Mouse (Mus musculus): ENCODE results near the gene Gm21970. TPM values are rescaled to one million over a fixed set of nuclear protein-coding genes. Genes with fewer than 3 reads are reported as not detected.

Gm21970 gene
- polyA plus RNA-seq (2012; rRNA removed): 0.03 TPM in 1 of 2 replicates, not detected in the other

DNA sequence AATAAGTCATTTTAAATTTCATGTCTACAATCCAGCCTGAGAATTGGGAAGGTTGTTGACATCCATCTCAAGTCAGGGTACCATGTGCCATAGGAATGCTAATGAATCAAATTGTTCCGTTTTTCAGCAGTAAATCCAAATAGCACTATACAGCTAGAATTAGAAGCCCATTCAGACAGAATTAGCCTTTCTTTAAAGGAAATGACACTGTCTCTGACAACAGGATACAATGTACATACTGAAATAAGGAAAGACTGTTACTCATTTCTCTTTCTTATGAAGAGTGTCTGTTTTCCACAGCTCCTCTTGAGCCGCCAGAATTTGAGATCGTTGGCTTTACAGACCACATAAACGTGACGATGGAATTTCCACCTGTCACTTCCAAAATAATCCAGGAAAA is at the start of gene Gm21970:
Gene Gm21970, plus strand, starts transcription at position 301 of the 400 bp plus-strand sequence.

DNA sequence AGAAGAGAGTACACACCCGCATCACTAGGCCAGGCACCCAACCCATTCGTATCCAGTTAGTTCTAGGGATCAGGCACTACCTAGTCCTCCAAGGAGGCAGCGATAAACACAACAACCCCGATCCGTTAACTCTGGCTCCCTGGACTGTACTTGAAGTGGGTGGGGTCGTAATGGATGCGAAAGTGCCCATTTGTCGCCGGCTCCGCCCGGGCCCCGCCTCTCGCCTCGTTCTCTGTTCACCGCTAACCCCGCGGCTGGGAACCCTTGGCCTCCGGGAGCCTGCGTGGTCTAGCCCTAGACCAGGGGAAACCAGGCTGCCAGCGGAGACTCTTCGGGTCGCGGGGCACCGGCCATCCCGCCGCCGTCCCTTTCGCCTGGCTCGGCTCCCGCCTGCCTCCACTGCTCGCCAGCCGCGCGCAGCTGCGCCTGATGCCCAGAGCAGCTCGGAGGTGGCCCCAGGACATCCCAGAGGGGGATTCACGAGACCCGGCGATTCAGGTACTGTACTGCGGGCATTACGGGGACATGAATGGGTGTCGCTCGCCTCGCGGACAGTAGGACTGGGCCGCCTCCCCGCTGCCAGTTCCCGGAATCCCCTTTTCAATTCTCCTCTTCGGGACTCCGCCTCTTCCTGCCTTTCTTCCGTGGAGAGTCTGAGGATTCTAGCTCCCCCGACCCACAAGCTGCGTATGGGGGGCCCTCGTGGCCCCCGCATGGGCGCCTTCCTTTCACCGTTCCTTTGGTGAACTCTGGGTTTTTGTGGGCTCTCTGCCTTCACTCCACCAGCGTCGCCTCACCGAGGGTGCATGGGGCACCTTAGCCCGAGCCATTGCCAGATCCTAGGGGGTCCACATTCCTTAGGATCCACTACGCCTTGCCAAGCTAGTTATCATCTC is 18.7 kb upstream of the Gm21970 start, which contains the start of gene Ifnar2:
Gene Ifnar2, plus strand, starts transcription at position 207 of the 896 bp plus-strand sequence.

DNA sequence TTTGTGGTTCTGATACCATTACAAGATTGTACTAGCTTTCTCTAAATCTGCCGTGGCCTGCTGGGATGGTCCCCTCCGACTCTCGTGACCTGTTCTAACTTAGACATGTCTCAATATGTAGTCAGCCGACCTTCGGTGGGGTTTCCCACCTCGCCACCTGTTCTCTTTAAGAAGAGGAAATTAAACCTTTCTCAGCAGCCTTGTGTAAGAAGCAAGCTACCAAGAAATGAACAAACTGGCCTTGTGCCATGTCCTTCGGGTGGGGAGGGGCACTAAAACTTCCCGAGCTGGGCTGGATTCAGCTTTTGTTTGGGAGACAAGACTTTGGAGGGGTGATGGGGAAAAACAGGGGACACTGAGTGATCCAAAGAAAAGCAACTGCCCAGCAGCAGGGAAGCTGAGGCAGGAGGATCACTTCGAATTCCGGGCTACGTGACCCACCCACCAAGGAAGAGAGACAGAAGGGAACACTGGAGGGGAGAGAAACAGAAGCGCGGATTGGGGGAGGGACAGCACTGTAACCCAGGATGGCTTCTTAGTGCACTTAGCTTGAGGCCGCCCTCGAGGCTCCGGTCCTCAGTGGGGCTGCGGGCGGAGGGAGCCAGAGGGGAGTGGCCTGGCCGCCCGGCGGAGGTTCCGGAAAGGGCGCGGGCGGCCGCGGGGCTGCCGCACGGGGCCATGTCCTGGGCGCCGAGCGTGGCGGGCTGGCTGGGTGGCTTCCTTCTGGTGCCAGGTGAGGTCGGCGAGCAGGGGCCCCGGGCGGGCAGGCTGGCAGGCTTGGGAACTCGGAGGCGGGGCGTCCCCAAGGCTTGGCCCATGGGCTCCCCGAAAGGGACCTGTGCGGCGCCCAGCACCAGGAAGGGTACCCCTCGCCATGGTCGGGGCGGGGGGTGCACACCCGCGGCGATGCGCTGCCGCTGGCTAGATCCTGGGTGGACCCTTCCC is 14.4 kb downstream of the Gm21970 start, which contains the start of gene Il10rb:
Gene Il10rb, plus strand, starts transcription at position 525 of the 945 bp plus-strand sequence.

Other genes with a start within 250 kb of the Gm21970 start
- gene Olig2, start 166.3 kb upstream of the Gm21970 start, polyA plus RNA-seq (2012; rRNA removed): not detected in 2 replicates
- gene Olig1, start 121.9 kb upstream of the Gm21970 start, polyA plus RNA-seq (2012; rRNA removed): 0.01 TPM in 1 of 2 replicates, not detected in the other
- gene Ifnar2, start 18.9 kb upstream of the Gm21970 start, polyA plus RNA-seq (2012; rRNA removed): 33.2 and 35.6 TPM in 2 replicates
- gene Il10rb, start 14.4 kb downstream of the Gm21970 start, polyA plus RNA-seq (2012; rRNA removed): 11.4 and 14.5 TPM in 2 replicates
- 10.5 and 12.6 TPM in 2 replicates for gene Ifnar1, start 93.5 kb downstream of the Gm21970 start, polyA plus RNA-seq (2012; rRNA removed)
- 3.8 and 5.2 TPM in 2 replicates for gene Ifngr2, start 155.4 kb downstream of the Gm21970 start, polyA plus RNA-seq (2012; rRNA removed)
- 2.7 and 3.5 TPM in 2 replicates for gene Tmem50b, start 206.1 kb downstream of the Gm21970 start, polyA plus RNA-seq (2012; rRNA removed)
- 0.76 and 0.85 TPM in 2 replicates for gene Dnajc28, start 227.3 kb downstream of the Gm21970 start, polyA plus RNA-seq (2012; rRNA removed)